Mouse (Mus musculus) adipocyte (in vitro differentiated cells): ENCODE results near the gene Uvrag.

Source experiments
- DNase-seq: peaks from one replicate; pipeline ENCODE4 v3.0.0-alpha.2; 2016; ENCODE audit warnings: low spot score

Uvrag gene

GRCm38 (mm10) chr7:99139841-99140491, 975 bp downstream of the Uvrag start:
- peak; percentile 29 for DNase-seq

- no peak for DNase-seq
These were observed 3.4 kb downstream of the Uvrag start for GRCm38 (mm10) chr7:99137541-99137940.

GRCm38 (mm10) chr7:99136789-99137188, 4.2 kb downstream of the Uvrag start:
- no peak for DNase-seq

GRCm38 (mm10) chr7:99133811-99134402, 7.0 kb downstream of the Uvrag start:
- DNase-seq = no peak

- no peak for DNase-seq
These were observed 8.3 kb downstream of the Uvrag start for GRCm38 (mm10) chr7:99132597-99132996.

- peak; percentile 48 for DNase-seq
These were observed 9.1 kb downstream of the Uvrag start for GRCm38 (mm10) chr7:99131819-99132353.

GRCm38 (mm10) chr7:99128965-99129364, 12.0 kb downstream of the Uvrag start:
- DNase-seq = no peak

GRCm38 (mm10) chr7:99128020-99128950, 12.7 kb downstream of the Uvrag start:
- DNase-seq = no peak

- DNase-seq = no peak
These were observed 14.9 kb downstream of the Uvrag start for GRCm38 (mm10) chr7:99126057-99126456.

GRCm38 (mm10) chr7:99122651-99123050, 18.3 kb downstream of the Uvrag start:
- no peak for DNase-seq

- DNase-seq = no peak
These were observed 19.9 kb downstream of the Uvrag start for GRCm38 (mm10) chr7:99120865-99121521.

GRCm38 (mm10) chr7:99120082-99120481, 20.9 kb downstream of the Uvrag start:
- no peak for DNase-seq

GRCm38 (mm10) chr7:99116781-99117180, 24.2 kb downstream of the Uvrag start:
- no peak for DNase-seq

- DNase-seq = peak; percentile 15
These were observed 26.8 kb downstream of the Uvrag start for GRCm38 (mm10) chr7:99114006-99114726.

GRCm38 (mm10) chr7:99107566-99107965, 33.4 kb downstream of the Uvrag start:
- peak; percentile 42 for DNase-seq

- DNase-seq = peak; percentile 17
These were observed 34.1 kb downstream of the Uvrag start for GRCm38 (mm10) chr7:99106714-99107270.

GRCm38 (mm10) chr7:99101767-99102593, 39.0 kb downstream of the Uvrag start:
- DNase-seq = no peak

GRCm38 (mm10) chr7:99101076-99101475, 39.9 kb downstream of the Uvrag start:
- DNase-seq = no peak

- no peak for DNase-seq
These were observed 40.4 kb downstream of the Uvrag start for GRCm38 (mm10) chr7:99100573-99100972.

- no peak for DNase-seq
These were observed 40.9 kb downstream of the Uvrag start for GRCm38 (mm10) chr7:99100087-99100486.
